Mouse (Mus musculus) CH12.LX (cell line): ENCODE measurements around the gene Lemd2. TPM values are rescaled to one million over a fixed set of nuclear protein-coding genes. Genes with fewer than 3 reads are reported as not detected.
A peak's percentile ranks its signal among the peaks of the same experiment; 100 is the strongest.

Experiments used
- DNase-seq: peaks from one replicate; pipeline ENCODE4 v3.0.0-alpha.2; 2013; ENCODE audit errors: extremely low read depth
- H3K27ac ChIP-seq: 2 replicates; pipeline ENCODE4 v1.5.1; 2012; ENCODE audit warnings: low read depth, mild to moderate bottlenecking, control low read depth, moderate library complexity; ENCODE audit not compliant: insufficient read depth
- H3K27me3 ChIP-seq: replicated peaks from 2 replicates; pipeline ENCODE3; 2012; ENCODE audit warnings: inconsistent platforms
- H3K36me3 ChIP-seq, 2 experiments: replicated peaks in 1 of 2; 2 replicates each; pipeline versions ENCODE3 to v1.6.1; 2012; ENCODE audit warnings: inconsistent platforms in 1 of 2, low read length in 1 of 2, mild to moderate bottlenecking in 1 of 2, mixed read lengths in 1 of 2, moderate library complexity in 1 of 2; ENCODE audit not compliant: control insufficient read depth in 1 of 2, insufficient read depth in 1 of 2
- H3K4me1 ChIP-seq, 2 experiments: 2 replicates each; pipeline ENCODE4 v1.6.1; 2012; ENCODE audit warnings: inconsistent platforms in 1 of 2, moderate library complexity in 1 of 2; ENCODE audit not compliant: insufficient read depth in 2 of 2, control insufficient read depth in 1 of 2
- H3K4me2 ChIP-seq: 2 replicates; pipeline ENCODE4 v1.6.1; 2012; ENCODE audit warnings: low read depth, mild to moderate bottlenecking, control low read depth; ENCODE audit not compliant: poor library complexity, insufficient read depth, severe bottlenecking
- H3K4me3 ChIP-seq, 3 experiments: fragments of 150-350 bp in 1 of 3; sonication (generic) in 1 of 3; replicated peaks in 1 of 3; 2 replicates each; pipeline versions ENCODE3 to v1.5.1; 2011 to 2012; ENCODE audit warnings: low read depth in 2 of 3, low read length in 2 of 3, mild to moderate bottlenecking in 2 of 3, moderate library complexity in 2 of 3, control low read depth in 1 of 3, improper control_type of control experiment in 1 of 3, inconsistent platforms in 1 of 3, mixed read lengths in 1 of 3; ENCODE audit not compliant: poor library complexity in 1 of 3
- H3K79me2 ChIP-seq: replicated peaks from 2 replicates; pipeline ENCODE4 v1.6.1; 2012; ENCODE audit warnings: mild to moderate bottlenecking, moderate library complexity; ENCODE audit not compliant: control insufficient read depth, poor library complexity, insufficient read depth, severe bottlenecking; ENCODE audit errors: extremely low read depth
- H3K9ac ChIP-seq: 2 replicates; pipeline ENCODE4 v1.6.1; 2012; ENCODE audit warnings: low read depth, mild to moderate bottlenecking, control low read depth, moderate library complexity; ENCODE audit not compliant: insufficient read depth
- H3K9me3 ChIP-seq: replicated peaks from 2 replicates; pipeline ENCODE3; 2012; ENCODE audit warnings: low read length, inconsistent platforms, mixed read lengths
- BHLHE40 ChIP-seq: IDR thresholded peaks from 2 replicates; pipeline ENCODE4 v1.6.1; 2011; ENCODE audit warnings: mild to moderate bottlenecking, low read depth, low read length, improper control_type of control experiment
- CHD1 ChIP-seq: IDR thresholded peaks from 2 replicates; pipeline ENCODE4 v1.6.1; 2012; ENCODE audit warnings: low read depth, low read length, improper control_type of control experiment, inconsistent platforms
- CHD2 ChIP-seq: IDR thresholded peaks from 2 replicates; pipeline ENCODE4 v1.6.1; 2011; ENCODE audit warnings: low read length, improper control_type of control experiment
- CTCF ChIP-seq, 2 experiments: IDR thresholded peaks in 1 of 2; conservative IDR thresholded peaks in 1 of 2; 2 replicates each; pipeline ENCODE4 v1.5.1; 2011 to 2012; ENCODE audit warnings: low read depth in 2 of 2, low read length in 2 of 2, improper control_type of control experiment in 1 of 2, inconsistent platforms in 1 of 2, mild to moderate bottlenecking in 1 of 2, moderate library complexity in 1 of 2
- E2F4 ChIP-seq: IDR thresholded peaks from 2 replicates; pipeline ENCODE4 v1.6.1; 2011; ENCODE audit warnings: low read depth, low read length, improper control_type of control experiment; ENCODE audit not compliant: insufficient replicate concordance
- ELF1 ChIP-seq: IDR thresholded peaks from 2 replicates; pipeline ENCODE4 v1.6.1; 2014; ENCODE audit warnings: low read depth, mild to moderate bottlenecking, inconsistent platforms, low read length, improper control_type of control experiment
- EP300 ChIP-seq: IDR thresholded peaks from 2 replicates; pipeline ENCODE4 v1.6.1; 2011; ENCODE audit warnings: low read length, improper control_type of control experiment
- ETS1 ChIP-seq: conservative IDR thresholded peaks from 2 replicates; pipeline ENCODE4 v1.6.1; 2012; ENCODE audit warnings: low read depth, mild to moderate bottlenecking, inconsistent platforms, low read length, improper control_type of control experiment, moderate library complexity
- GABPA ChIP-seq: IDR thresholded peaks from 2 replicates; pipeline ENCODE4 v1.6.1; 2012; ENCODE audit warnings: low read depth, low read length, improper control_type of control experiment, inconsistent platforms; ENCODE audit not compliant: insufficient replicate concordance
- HCFC1 ChIP-seq: IDR thresholded peaks from 2 replicates; pipeline ENCODE4 v1.6.1; 2012; ENCODE audit warnings: low read depth, mild to moderate bottlenecking, inconsistent platforms, low read length, improper control_type of control experiment
- IRF4 ChIP-seq: IDR thresholded peaks from 2 replicates; pipeline ENCODE4 v1.6.1; 2014; ENCODE audit warnings: low read depth, mild to moderate bottlenecking, inconsistent platforms, low read length, improper control_type of control experiment
- JUN ChIP-seq: IDR thresholded peaks from 2 replicates; pipeline ENCODE4 v1.6.1; 2011; ENCODE audit warnings: low read depth, mild to moderate bottlenecking, low read length, improper control_type of control experiment, moderate library complexity; ENCODE audit not compliant: insufficient read depth
- JUND ChIP-seq: conservative IDR thresholded peaks from 2 replicates; pipeline ENCODE4 v1.6.1; 2011; ENCODE audit warnings: low read depth, low read length, improper control_type of control experiment
- KAT2A ChIP-seq: IDR thresholded peaks from 2 replicates; pipeline ENCODE4 v1.6.1; 2012; ENCODE audit warnings: low read length, improper control_type of control experiment, inconsistent platforms; ENCODE audit not compliant: insufficient replicate concordance
- MAFK ChIP-seq: IDR thresholded peaks from 2 replicates; pipeline ENCODE4 v1.6.1; 2011; ENCODE audit warnings: low read length, improper control_type of control experiment; ENCODE audit not compliant: insufficient replicate concordance
- MAX ChIP-seq: IDR thresholded peaks from 2 replicates; pipeline ENCODE4 v1.6.1; 2011; ENCODE audit warnings: low read length, improper control_type of control experiment
- MAZ ChIP-seq: IDR thresholded peaks from 2 replicates; pipeline ENCODE4 v1.6.1; 2012; ENCODE audit warnings: low read depth, mild to moderate bottlenecking, inconsistent platforms, low read length, improper control_type of control experiment, moderate library complexity
- MEF2A ChIP-seq: IDR thresholded peaks from 2 replicates; pipeline ENCODE4 v1.6.1; 2014; ENCODE audit warnings: low read depth, mild to moderate bottlenecking, inconsistent platforms, low read length, improper control_type of control experiment, borderline replicate concordance
- MXI1 ChIP-seq: IDR thresholded peaks from 2 replicates; pipeline ENCODE4 v1.6.1; 2011; ENCODE audit warnings: mild to moderate bottlenecking, low read depth, low read length, improper control_type of control experiment
- MYC ChIP-seq: IDR thresholded peaks from 2 replicates; pipeline ENCODE4 v1.6.1; 2011; ENCODE audit warnings: low read depth, mild to moderate bottlenecking, improper control_type of control experiment, low read length
- NELFE ChIP-seq: IDR thresholded peaks from 2 replicates; pipeline ENCODE4 v1.6.1; 2011; ENCODE audit warnings: low read depth, low read length, improper control_type of control experiment
- NRF1 ChIP-seq: IDR thresholded peaks from 2 replicates; pipeline ENCODE4 v1.6.1; 2014; ENCODE audit warnings: low read depth, mild to moderate bottlenecking, inconsistent platforms, low read length, improper control_type of control experiment, moderate library complexity
- PAX5 ChIP-seq: IDR thresholded peaks from 2 replicates; pipeline ENCODE4 v1.6.1; 2012; ENCODE audit warnings: low read length, inconsistent platforms, mixed read lengths
- POLR2A ChIP-seq: IDR thresholded peaks from 2 replicates; pipeline ENCODE4 v1.6.1; 2011; ENCODE audit warnings: low read depth, mild to moderate bottlenecking, improper control_type of control experiment, low read length
- POLR2AphosphoS2 ChIP-seq: IDR thresholded peaks from 2 replicates; pipeline ENCODE4 v1.6.1; 2011; ENCODE audit warnings: low read depth, low read length, improper control_type of control experiment
- RAD21 ChIP-seq: IDR thresholded peaks from 2 replicates; pipeline ENCODE4 v1.6.1; 2011; ENCODE audit warnings: low read depth, mild to moderate bottlenecking, low read length, improper control_type of control experiment, moderate library complexity
- RCOR1 ChIP-seq: conservative IDR thresholded peaks from 2 replicates; pipeline ENCODE4 v1.6.1; 2012; ENCODE audit warnings: low read depth, mild to moderate bottlenecking, inconsistent platforms, low read length, improper control_type of control experiment
- SIN3A ChIP-seq: IDR thresholded peaks from 2 replicates; pipeline ENCODE4 v1.6.1; 2012; ENCODE audit warnings: low read length, improper control_type of control experiment, inconsistent platforms
- SMC3 ChIP-seq: IDR thresholded peaks from 2 replicates; pipeline ENCODE4 v1.6.1; 2011; ENCODE audit warnings: low read depth, low read length, improper control_type of control experiment
- TBP ChIP-seq: conservative IDR thresholded peaks from 2 replicates; pipeline ENCODE4 v1.6.1; 2011; ENCODE audit warnings: low read depth, low read length, improper control_type of control experiment
- TCF12 ChIP-seq: IDR thresholded peaks from 2 replicates; pipeline ENCODE4 v1.6.1; 2014; ENCODE audit warnings: low read depth, mild to moderate bottlenecking, inconsistent platforms, low read length, improper control_type of control experiment
- UBTF ChIP-seq: IDR thresholded peaks from 2 replicates; pipeline ENCODE4 v1.6.1; 2012; ENCODE audit warnings: low read depth, mild to moderate bottlenecking, inconsistent platforms, low read length, improper control_type of control experiment, moderate library complexity
- USF1 ChIP-seq: IDR thresholded peaks from 2 replicates; pipeline ENCODE4 v1.6.1; 2014; ENCODE audit warnings: low read depth, mild to moderate bottlenecking, inconsistent platforms, low read length, improper control_type of control experiment
- USF2 ChIP-seq: conservative IDR thresholded peaks from 2 replicates; pipeline ENCODE4 v1.6.1; 2011; ENCODE audit warnings: low read depth, low read length, improper control_type of control experiment
- ZC3H11A ChIP-seq: IDR thresholded peaks from 2 replicates; pipeline ENCODE4 v1.6.1; 2012; ENCODE audit warnings: low read depth, mild to moderate bottlenecking, inconsistent platforms, low read length, improper control_type of control experiment
- ZKSCAN1 ChIP-seq: IDR thresholded peaks from 2 replicates; pipeline ENCODE4 v1.6.1; 2012; ENCODE audit warnings: low read depth, inconsistent platforms, low read length, improper control_type of control experiment, borderline replicate concordance
- ZMIZ1 ChIP-seq: IDR thresholded peaks from 2 replicates; pipeline ENCODE4 v1.6.1; 2012; ENCODE audit warnings: low read depth, mild to moderate bottlenecking, inconsistent platforms, low read length, improper control_type of control experiment
- ZNF384 ChIP-seq: IDR thresholded peaks from 2 replicates; pipeline ENCODE4 v1.6.1; 2012; ENCODE audit warnings: low read depth, low read length, improper control_type of control experiment, inconsistent platforms
- dilution Hi-C: fragments of 300-500 bp; cut with MboI; formaldehyde crosslinking; loops from 2 replicates; pipeline ENCODE4 v1.14.3; 2020; ENCODE audit warnings: low sequenced_read_pairs; ENCODE audit not compliant: extremely low pct_unique_long_range_greater_than_20kb, extremely low pct_ligation_motif_present
- in situ Hi-C: fragments of 300-500 bp; cut with MboI; formaldehyde crosslinking; loops from 3 replicates; pipeline ENCODE4 v1.14.3; 2019; ENCODE audit warnings: low sequenced_read_pairs, low pct_ligation_motif_present, low pct_unique_long_range_greater_than_20kb, mixed read lengths
- polyA plus RNA-seq: library from polyadenylated mRNA; unstranded; fragments of >175 nt; gene quantifications from 2 replicates; pipeline ENCODE4 v1.2.1, GENCODE M21; 2012; ENCODE audit warnings: low read depth; ENCODE audit not compliant: insufficient read length
- total RNA-seq, 2 experiments: library from RNA; depleted of rRNA; stranded (reverse); fragments of 300-350 nt in 1 of 2; fragments of >200 nt in 1 of 2; gene quantifications; 2 replicates each; pipeline ENCODE4 v1.2.3; 2012 to 2014

Lemd2 gene
- total and polyA plus RNA-seq, 3 experiments: 15.1 to 28.8 (median 18.4) TPM

- H3K4me3 ChIP-seq: peak overlapping the region in 1 of 3 experiments; percentile 5
- H3K36me3 ChIP-seq: no peaks in the 10 kb centered on the region
- H3K79me2 ChIP-seq: no peaks in the 10 kb centered on the region
- peak overlapping the region; percentile 0; the same call in 1 of the 2 replicates for H3K9ac ChIP-seq
- peaks cover 59 to 83% of the 10 kb centered on the region in 2 experiments for H3K4me1 ChIP-seq
- no peaks in the 10 kb centered on the region for H3K27me3 ChIP-seq
- peak; percentile 50 for TF ChIP-seq ZMIZ1
- no peak for TF ChIP-seq POLR2AphosphoS2
- TF ChIP-seq CTCF (conservative IDR thresholded peaks at IDR 0.05 in 1 of 2, IDR thresholded peaks at IDR 0.05 in 1 of 2; ENCODE audit: low read depth in 2 of 2, low read length in 2 of 2): no peak
- TF ChIP-seq ELF1: no peak
- no peak for TF ChIP-seq ZKSCAN1
- TF ChIP-seq POLR2A: peak; percentile 45; the same call in 1 of the 2 replicates
- no peak for TF ChIP-seq USF2
- TF ChIP-seq MAFK: 0 out of 2 replicates have a peak, but pooled peaks have one; percentile 36
- TF ChIP-seq UBTF: no peak; the same call in 1 of the 2 replicates
- peak; percentile 67; the same call in 1 of the 2 replicates for TF ChIP-seq TCF12
- TF ChIP-seq CHD2: peak; percentile 39; the same call in 1 of the 2 replicates
- TF ChIP-seq JUN: no peak
- TF ChIP-seq JUND: 0 out of 2 replicates have a peak, but pooled peaks have one; percentile 4
- TF ChIP-seq RCOR1: no peak
- no peak for TF ChIP-seq NRF1
- no peak for TF ChIP-seq GABPA
- no peak for TF ChIP-seq ZC3H11A
- no peak for TF ChIP-seq HCFC1
- no peak; the same call in none of the 2 replicates for TF ChIP-seq RAD21
- TF ChIP-seq MAX: peak; percentile 72
- TF ChIP-seq MYC: peak; percentile 73; the same call in 1 of the 2 replicates
- TF ChIP-seq SIN3A: peak; percentile 79
- peak; percentile 34 for TF ChIP-seq IRF4
- no peak for TF ChIP-seq E2F4
- TF ChIP-seq MEF2A: peak; percentile 27; the same call in 1 of the 2 replicates
- TF ChIP-seq MAZ: no peak
- no peak for TF ChIP-seq NELFE
- peak; percentile 65; the same call in 1 of the 2 replicates for TF ChIP-seq MXI1
- TF ChIP-seq SMC3: 0 out of 2 replicates have a peak, but pooled peaks have one; percentile 2
- TF ChIP-seq CHD1: peak; percentile 25; the same call in 1 of the 2 replicates
- TF ChIP-seq USF1: no peak
- 0 out of 2 replicates have a peak, but pooled peaks have one; percentile 27 for TF ChIP-seq KAT2A
- TF ChIP-seq TBP: no peak; the same call in 1 of the 2 replicates
- TF ChIP-seq PAX5: no peak
- TF ChIP-seq BHLHE40: peak; percentile 63
- no peak for TF ChIP-seq ZNF384
- peak; percentile 51 for TF ChIP-seq EP300
- TF ChIP-seq ETS1: peak; percentile 87
- dilution Hi-C loops: no loop called here
- peak overlapping the region; percentile 1; the same call in 1 of the 2 replicates for H3K4me2 ChIP-seq
- DNase-seq: peak; percentile 75
- H3K27ac ChIP-seq: peak overlapping the region; percentile 99
- in situ Hi-C loops: no loop called here
- H3K9me3 ChIP-seq: no peaks in the 10 kb centered on the region
These were observed 31.8 kb downstream of the Lemd2 start for GRCm38 (mm10) chr17:27172459-27172858.
